Mouse (Mus musculus) inflammation-experienced regulatory T-cells (primary cell): Measurements from ENCODE around the gene 1700123K08Rik. TPM values are rescaled to one million over a fixed set of nuclear protein-coding genes. Genes with fewer than 3 reads are reported as not detected.

Source experiments
- polyA plus RNA-seq, 2 experiments: library from polyadenylated mRNA; unstranded; fragments of 100-300 nt; shearing (Covaris generic); gene quantifications; one replicate each; pipeline ENCODE4 v1.2.1; 2017

Gene 1700123K08Rik
- under 1 TPM in 1 of 2 experiments, not detected in 1; 0.20 TPM for polyA plus RNA-seq

GRCm38 (mm10) chr5:138564612-138565011 lies at the start of gene 1700123K08Rik:
TSS of gene 1700123K08Rik (minus strand) at chr5:138564712.

Other genes starting within 250 kb of the 1700123K08Rik start
- gene Pvrig, start 222.8 kb downstream of the 1700123K08Rik start, polyA plus RNA-seq: 10 to 100 TPM in 1 of 2 experiments, 1 to 10 TPM in 1; 6.0 to 20.3 TPM
- 10 to 100 TPM; 21.6 to 29.5 TPM for gene Zfp157, start 123.2 kb downstream of the 1700123K08Rik start, polyA plus RNA-seq
- 10 to 100 TPM; 62.8 to 77.4 TPM for gene Zfp68, start 55.0 kb upstream of the 1700123K08Rik start, polyA plus RNA-seq
- 10 to 100 TPM in 1 of 2 experiments, 1 to 10 TPM in 1; 5.6 to 10.7 TPM for gene A430033K04Rik, start 58.1 kb upstream of the 1700123K08Rik start, polyA plus RNA-seq
- under 1 TPM; 0.88 to 0.98 TPM for gene Fam20c, start 189.8 kb upstream of the 1700123K08Rik start, polyA plus RNA-seq